Mouse (Mus musculus): ENCODE measurements around the gene Clca4b. TPM values are rescaled to one million over a fixed set of nuclear protein-coding genes. Genes with fewer than 3 reads are reported as not detected.

The Clca4b gene
- total and polyA plus RNA-seq, 3 experiments = 0.03 TPM; not detected in 2

GRCm38 (mm10) chr3:144974945-144975344, 42.6 kb upstream of the Clca4b start, which contains the start of gene Clca4a:
Gene Clca4a (minus strand): TSS chr3:144975045.
- TF ChIP-seq ZC3H11A (IDR thresholded peaks at IDR 0.05; ENCODE audit: low read depth, low read length) (no peak), ELF1 (IDR thresholded peaks at IDR 0.05; ENCODE audit: low read depth, low read length) (no peak), RCOR1 (IDR thresholded peaks at IDR 0.05; ENCODE audit: low read depth, low read length) (no peak), MAX (IDR thresholded peaks at IDR 0.05; ENCODE audit: low read length) (no peak), KAT2A (conservative IDR thresholded peaks at IDR 0.05; ENCODE audit: low read depth, low read length) (no peak), GABPA (IDR thresholded peaks at IDR 0.05; ENCODE audit: low read depth, low read length) (no peak), NELFE (IDR thresholded peaks at IDR 0.05; ENCODE audit: low read depth, low read length) (no peak), MXI1 (IDR thresholded peaks at IDR 0.05; ENCODE audit: low read depth, low read length) (no peak), BHLHE40 (IDR thresholded peaks at IDR 0.05; ENCODE audit: borderline replicate concordance, low read depth, low read length) (no peak), SIN3A (IDR thresholded peaks at IDR 0.05; ENCODE audit: low read length) (no peak), ZNF384 (IDR thresholded peaks at IDR 0.05; ENCODE audit: low read depth, low read length) (no peak), JUND (IDR thresholded peaks at IDR 0.05; ENCODE audit: low read depth, low read length) (no peak), SMC3 (IDR thresholded peaks at IDR 0.05; ENCODE audit: low read depth, low read length) (no peak)
- Histone ChIP-seq H3K4me1 (ENCODE audit: control insufficient read depth in 1 of 2, insufficient read depth in 2 of 2, low read length in 2 of 2) (no peaks in the 10 kb centered on the region), H3K9ac (ENCODE audit: control insufficient read depth, low read depth, low read length, poor library complexity, severe bottlenecking) (no peak within 1 kb of the TSS), H3K4me3 (ENCODE audit: control insufficient read depth in 1 of 2, insufficient read depth in 1 of 2, low read depth in 2 of 2, low read length in 2 of 2) (no peak within 1 kb of the TSS), H3K79me2 (ENCODE audit: control insufficient read depth, insufficient read depth, low read length, poor library complexity) (no peaks in the 10 kb centered on the region), H3K27ac (ENCODE audit: control insufficient read depth, low read depth, low read length) (no peak within 1 kb of the TSS), H3K9me3 (replicated peaks; ENCODE audit: insufficient read depth, low read length) (no peaks in the 10 kb centered on the region), H3K36me3 (ENCODE audit: control insufficient read depth in 1 of 2, insufficient read depth in 2 of 2, low read length in 2 of 2) (no peaks in the 10 kb centered on the region), H3K27me3 (ENCODE audit: control insufficient read depth in 1 of 2, insufficient read depth in 2 of 2, low read length in 2 of 2) (no peaks in the 10 kb centered on the region)
- DNase-seq (ENCODE audit: low read depth, low spot score) = no peak

GRCm38 (mm10) chr3:144971553-144972270, 39.4 kb upstream of the Clca4b start:
- DNase-seq (ENCODE audit: low read depth, low spot score) = peak; percentile 29
- no peaks in the 10 kb centered on the region for H3K9me3 ChIP-seq (replicated peaks; ENCODE audit: insufficient read depth, low read length)
- no peak overlapping the region for H3K27ac ChIP-seq (ENCODE audit: control insufficient read depth, low read depth, low read length)
- no peaks in the 10 kb centered on the region for H3K4me1 ChIP-seq (ENCODE audit: control insufficient read depth in 1 of 2, insufficient read depth in 2 of 2, low read length in 2 of 2)
- no peaks in the 10 kb centered on the region for H3K27me3 ChIP-seq (ENCODE audit: control insufficient read depth in 1 of 2, insufficient read depth in 2 of 2, low read length in 2 of 2)
- TF ChIP-seq MEF2A (IDR thresholded peaks at IDR 0.05; ENCODE audit: extremely low read depth, insufficient replicate concordance, low read depth, low read length, poor library complexity, severe bottlenecking) = no peak
- TF ChIP-seq MYB (IDR thresholded peaks at IDR 0.05; ENCODE audit: low read depth, low read length) = no peak
- no peak for TF ChIP-seq RAD21 (IDR thresholded peaks at IDR 0.05; ENCODE audit: low read depth, low read length)
- no peak for TF ChIP-seq ZMIZ1 (IDR thresholded peaks at IDR 0.05; ENCODE audit: low read depth, low read length)
- TF ChIP-seq BHLHE40 (IDR thresholded peaks at IDR 0.05; ENCODE audit: borderline replicate concordance, low read depth, low read length) = no peak
- no peak for TF ChIP-seq JUND (IDR thresholded peaks at IDR 0.05; ENCODE audit: low read depth, low read length)
- TF ChIP-seq POLR2AphosphoS2 (IDR thresholded peaks at IDR 0.05; ENCODE audit: low read length) = no peak
- no peak for TF ChIP-seq TBP (IDR thresholded peaks at IDR 0.05; ENCODE audit: low read depth, low read length)
- no peak for TF ChIP-seq POLR2A (IDR thresholded peaks at IDR 0.05; ENCODE audit: control insufficient read depth in 1 of 2, insufficient read depth in 1 of 2, low read depth in 1 of 2, low read length in 2 of 2, poor library complexity in 1 of 2)
- TF ChIP-seq EP300 (IDR thresholded peaks at IDR 0.05; ENCODE audit: low read depth in 1 of 2, low read length in 2 of 2) = no peak
- TF ChIP-seq NELFE (IDR thresholded peaks at IDR 0.05; ENCODE audit: low read depth, low read length) = no peak
- TF ChIP-seq HCFC1 (IDR thresholded peaks at IDR 0.05; ENCODE audit: low read depth, low read length) = no peak
- no peak for TF ChIP-seq SMC3 (IDR thresholded peaks at IDR 0.05; ENCODE audit: low read depth, low read length)
- no peak for TF ChIP-seq UBTF (IDR thresholded peaks at IDR 0.05; ENCODE audit: borderline replicate concordance, insufficient read depth, low read depth, low read length)
- TF ChIP-seq SIN3A (IDR thresholded peaks at IDR 0.05; ENCODE audit: low read length) = no peak
- H3K4me3 ChIP-seq (ENCODE audit: control insufficient read depth in 1 of 2, insufficient read depth in 1 of 2, low read depth in 2 of 2, low read length in 2 of 2) = no peak overlapping the region
- no peaks in the 10 kb centered on the region for H3K79me2 ChIP-seq (ENCODE audit: control insufficient read depth, insufficient read depth, low read length, poor library complexity)
- no peaks in the 10 kb centered on the region for H3K36me3 ChIP-seq (ENCODE audit: control insufficient read depth in 1 of 2, insufficient read depth in 2 of 2, low read length in 2 of 2)
- H3K9ac ChIP-seq (ENCODE audit: control insufficient read depth, low read depth, low read length, poor library complexity, severe bottlenecking) = no peak overlapping the region
